Mouse (Mus musculus) testis, adult 2 months (tissue): ENCODE results near the gene Sparcl1. TPM values are rescaled to one million over a fixed set of nuclear protein-coding genes. Genes with fewer than 3 reads are reported as not detected.

ENCODE experiments used
- H3K27ac ChIP-seq: fragments of 200-500 bp; 2 replicates; pipeline ENCODE4 v1.5.1; 2012; ENCODE audit warnings: low read depth, low read length; ENCODE audit not compliant: control insufficient read depth, insufficient read depth
- H3K27me3 ChIP-seq: fragments of 200-500 bp; 2 replicates; pipeline ENCODE4 v1.6.1; 2012; ENCODE audit warnings: mild to moderate bottlenecking, low read length, moderate library complexity; ENCODE audit not compliant: control insufficient read depth, insufficient read depth
- H3K36me3 ChIP-seq: fragments of 200-500 bp; 2 replicates; pipeline ENCODE4 v1.6.1; 2012; ENCODE audit warnings: mild to moderate bottlenecking, low read length; ENCODE audit not compliant: control insufficient read depth, insufficient read depth
- H3K4me1 ChIP-seq: fragments of 200-500 bp; 2 replicates; pipeline ENCODE4 v1.6.1; 2012; ENCODE audit warnings: low read length; ENCODE audit not compliant: control insufficient read depth, insufficient read depth
- H3K4me3 ChIP-seq: fragments of 200-500 bp; 2 replicates; pipeline ENCODE4 v1.5.1; 2012; ENCODE audit warnings: low read depth, mild to moderate bottlenecking, low read length, moderate library complexity, mixed read lengths; ENCODE audit not compliant: control insufficient read depth
- CTCF ChIP-seq: fragments of 200-500 bp; IDR thresholded peaks from 2 replicates; pipeline ENCODE4 v1.5.1; 2012; ENCODE audit warnings: low read depth, mild to moderate bottlenecking, inconsistent platforms, low read length, moderate library complexity; ENCODE audit not compliant: control insufficient read depth, insufficient read depth, insufficient replicate concordance
- POLR2A ChIP-seq: fragments of 200-500 bp; IDR thresholded peaks from 2 replicates; pipeline ENCODE4 v1.6.1; 2012; ENCODE audit warnings: low read depth, mild to moderate bottlenecking, inconsistent platforms, low read length, moderate library complexity; ENCODE audit not compliant: control insufficient read depth
- polyA plus RNA-seq: library from polyadenylated mRNA; depleted of rRNA; stranded (reverse); fragments of >200 nt; gene quantifications from 2 replicates; pipeline ENCODE4 v1.2.3, GENCODE M21; 2012

Gene Sparcl1
- polyA plus RNA-seq, 1 experiment, result 15.8 TPM

DNA sequence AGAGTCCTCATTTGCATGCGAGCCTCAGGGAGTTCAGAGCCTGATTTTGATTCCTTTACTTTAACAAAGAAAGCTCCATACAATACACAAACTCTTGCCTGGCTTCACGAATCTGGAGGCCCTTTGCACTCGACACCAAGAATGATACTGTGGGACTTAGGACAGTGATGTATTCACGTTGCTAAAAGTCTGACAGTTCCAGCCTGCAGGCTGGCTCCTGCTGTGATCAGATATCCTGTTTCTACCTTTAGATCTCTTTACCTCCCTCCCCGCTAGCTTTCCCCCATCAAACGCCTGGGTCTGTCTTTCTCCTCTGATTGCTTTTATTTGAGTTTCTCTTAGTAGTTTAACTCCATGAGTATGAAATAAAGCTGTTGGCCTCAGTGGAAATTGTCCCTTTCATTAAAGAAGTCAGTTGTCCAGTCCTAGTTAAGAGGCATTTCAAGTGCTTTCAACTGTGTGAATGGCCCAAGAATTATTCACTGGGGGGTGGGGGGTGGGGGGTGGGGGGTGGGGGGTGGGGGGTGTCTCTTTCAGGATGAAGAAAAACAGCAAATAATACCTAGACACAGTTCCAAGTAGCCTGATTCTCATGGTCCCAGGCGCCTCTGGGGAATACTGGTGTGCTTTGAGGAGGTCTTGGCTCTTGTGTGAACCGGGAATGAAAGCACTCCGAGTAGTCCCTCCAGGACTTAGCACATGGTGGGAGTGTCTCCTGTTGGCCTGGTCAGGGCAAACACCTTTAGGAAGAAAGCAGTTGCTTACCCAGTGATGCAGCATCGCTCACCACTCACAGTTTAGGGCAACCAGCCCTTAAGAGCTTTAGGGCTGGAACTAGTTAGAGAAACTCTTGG is 11.6 kb downstream of the Sparcl1 start:
- TF ChIP-seq CTCF (no peak), POLR2A (no peak)
- no peak overlapping the region for H3K4me3 ChIP-seq
- peak overlapping the region; percentile 54 for H3K27ac ChIP-seq
- H3K36me3 ChIP-seq, result no peaks in the 10 kb centered on the region
- H3K4me1 ChIP-seq, result no peaks in the 10 kb centered on the region
- no peaks in the 10 kb centered on the region for H3K27me3 ChIP-seq

- TF ChIP-seq POLR2A (no peak), CTCF (no peak)
- no peak overlapping the region for H3K27ac ChIP-seq
- no peaks in the 10 kb centered on the region for H3K27me3 ChIP-seq
- H3K4me1 ChIP-seq, result peaks cover 13% of the 10 kb centered on the region
- no peaks in the 10 kb centered on the region for H3K36me3 ChIP-seq
- no peak overlapping the region for H3K4me3 ChIP-seq
These were observed 17.2 kb downstream of the Sparcl1 start for GRCm38 (mm10) chr5:104096078-104096938.

GRCm38 (mm10) chr5:104095416-104096077 is 18.0 kb downstream of the Sparcl1 start:
- TF ChIP-seq POLR2A (no peak), CTCF (no peak)
- no peak overlapping the region for H3K27ac ChIP-seq

GRCm38 (mm10) chr5:104089751-104090150 is 23.8 kb downstream of the Sparcl1 start:
- Histone ChIP-seq H3K4me3 (no peak overlapping the region), H3K27me3 (no peaks in the 10 kb centered on the region), H3K36me3 (no peaks in the 10 kb centered on the region), H3K27ac (no peak overlapping the region), H3K4me1 (peaks cover 11% of the 10 kb centered on the region)
- no peak for TF ChIP-seq POLR2A
- TF ChIP-seq CTCF, result no peak

More at GRCm38 (mm10) chr5:104095416-104096077, 18.0 kb downstream of the Sparcl1 start:
- Histone ChIP-seq H3K4me1 (peaks cover 13% of the 10 kb centered on the region), H3K4me3 (no peak overlapping the region), H3K27me3 (no peaks in the 10 kb centered on the region), H3K36me3 (no peaks in the 10 kb centered on the region)

- H3K27ac ChIP-seq, result no peak overlapping the region
- H3K4me1 ChIP-seq, result peaks cover 3% of the 10 kb centered on the region; the same call in 1 of the 2 replicates
- no peaks in the 10 kb centered on the region for H3K27me3 ChIP-seq
- H3K36me3 ChIP-seq, result no peaks in the 10 kb centered on the region
- H3K4me3 ChIP-seq, result peak overlapping the region; percentile 54
- TF ChIP-seq POLR2A, result no peak
- no peak for TF ChIP-seq CTCF
These were observed 28.2 kb downstream of the Sparcl1 start for GRCm38 (mm10) chr5:104085366-104085765.

GRCm38 (mm10) chr5:104080736-104081135 is 32.8 kb downstream of the Sparcl1 start:
- H3K4me1 ChIP-seq, result no peaks in the 10 kb centered on the region
- H3K27me3 ChIP-seq, result no peaks in the 10 kb centered on the region
- no peak overlapping the region for H3K27ac ChIP-seq
- H3K36me3 ChIP-seq, result no peaks in the 10 kb centered on the region
- TF ChIP-seq CTCF, result no peak
- TF ChIP-seq POLR2A, result no peak
- H3K4me3 ChIP-seq, result no peak overlapping the region
